Mouse (Mus musculus) E14TG2a.4 (cell line): ENCODE measurements around the gene Lrrc45.

ENCODE experiments used
- CTCF ChIP-seq: conservative IDR thresholded peaks from 2 replicates; pipeline ENCODE4 v1.5.1; 2014; ENCODE audit warnings: low read length
- NANOG ChIP-seq: IDR thresholded peaks from 2 replicates; pipeline ENCODE4 v1.6.1; 2014; ENCODE audit warnings: borderline replicate concordance, low read length, mixed read lengths

DNA sequence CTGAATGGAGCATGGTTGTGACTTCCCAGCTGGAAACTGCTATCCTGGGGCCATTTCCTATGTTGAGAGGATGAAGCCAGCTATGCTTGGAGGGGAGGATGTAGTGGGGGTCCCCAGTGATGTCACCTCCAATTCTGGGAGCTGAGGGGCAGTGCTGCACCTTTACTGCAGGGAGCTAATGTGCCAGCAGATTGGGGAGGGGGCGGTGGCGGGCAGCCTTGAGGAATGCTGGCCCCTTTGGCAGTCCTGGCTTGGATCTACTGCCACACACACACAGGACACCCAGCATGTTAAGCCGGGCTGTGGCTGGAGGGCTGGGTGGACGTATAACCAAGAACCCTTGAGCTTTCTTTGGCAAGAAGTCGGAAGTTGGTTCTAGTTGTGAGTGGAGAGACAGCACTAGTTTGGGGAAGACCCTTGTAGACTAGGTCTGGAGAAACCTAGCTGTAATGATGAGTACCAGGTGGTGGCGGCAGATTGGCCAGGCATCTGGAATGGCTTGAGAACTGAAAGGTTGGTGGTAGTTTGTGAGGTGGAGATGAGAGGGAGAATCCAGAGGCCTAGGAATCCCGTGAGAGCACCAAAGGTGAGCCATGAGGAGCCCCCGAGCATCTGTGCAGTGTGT is 1.6 kb upstream of the Lrrc45 start:
- TF ChIP-seq CTCF (no peak), NANOG (no peak)
